Mouse (Mus musculus) heart, adult 9 months (tissue): ENCODE results near the gene Tcf7l2.

Source experiments
- DNase-seq, 2 experiments: peaks; one replicate each; pipeline ENCODE4 v3.0.0; 2022; ENCODE audit warnings: low spot score in 2 of 2

Gene Tcf7l2

GRCm38 (mm10) chr19:55758158-55758557, 16.5 kb downstream of the Tcf7l2 start:
- DNase-seq = no peak

DNA sequence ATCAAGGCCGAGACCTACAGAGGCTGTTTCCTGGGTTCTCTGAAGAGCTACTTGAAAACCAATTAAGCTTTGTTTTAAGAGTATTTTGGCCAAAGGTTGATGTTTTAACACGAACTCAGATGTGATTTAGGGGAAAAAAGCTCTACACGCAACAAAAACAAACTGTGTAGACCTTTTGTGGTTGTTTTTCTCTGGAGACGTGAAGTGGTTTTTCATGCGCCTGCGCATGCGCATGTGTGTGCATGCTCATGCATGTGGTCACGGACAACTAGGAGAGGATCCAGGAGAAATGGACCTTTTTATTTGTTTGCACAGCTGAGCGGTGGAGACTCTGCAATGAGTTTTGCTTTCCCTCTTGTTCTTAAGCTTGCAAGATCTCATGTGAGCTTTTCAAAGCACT, 17.4 kb downstream of the Tcf7l2 start:
- no peak for DNase-seq

- no peak for DNase-seq
Measured at GRCm38 (mm10) chr19:55761086-55761485, 19.5 kb downstream of the Tcf7l2 start.

GRCm38 (mm10) chr19:55762187-55762586, 20.6 kb downstream of the Tcf7l2 start:
- no peak for DNase-seq

DNA sequence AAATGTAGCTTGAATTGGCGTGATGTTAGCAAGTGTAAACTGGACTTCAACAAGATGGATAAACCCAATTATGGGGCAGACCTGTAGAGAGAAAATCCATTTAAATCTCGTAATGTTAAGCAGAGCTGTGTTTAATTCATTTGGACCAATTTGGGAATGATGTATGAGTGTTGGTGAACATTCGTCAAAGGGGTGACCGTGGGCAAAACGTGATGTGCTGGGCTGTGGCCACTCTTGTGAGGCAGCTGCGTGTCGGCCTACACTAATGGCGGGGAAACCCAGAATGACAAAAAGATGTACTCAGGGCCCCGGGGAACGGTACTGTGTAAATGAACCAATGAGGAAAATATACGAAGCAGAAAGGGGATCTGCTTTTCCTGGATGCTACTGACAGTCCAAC, 24.2 kb downstream of the Tcf7l2 start:
- no peak for DNase-seq

DNA sequence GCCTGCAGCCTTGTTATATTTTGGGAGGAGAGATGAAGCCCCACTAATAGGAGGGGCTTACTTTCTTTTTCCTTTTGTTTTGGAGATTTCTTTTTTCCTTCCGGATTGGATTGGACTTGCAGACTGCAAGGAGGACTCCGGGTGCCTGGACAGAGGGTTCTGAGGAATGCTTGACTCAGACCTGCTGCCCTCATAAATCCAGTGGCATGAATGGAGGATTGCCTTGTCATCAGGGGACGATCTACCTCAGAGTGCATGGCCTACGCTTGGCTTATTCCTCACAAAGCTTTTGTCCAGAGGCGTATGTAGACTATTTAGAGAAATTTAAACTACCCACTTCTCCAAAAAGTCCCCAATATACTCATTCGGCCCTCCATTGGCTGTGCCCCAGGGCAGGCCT, 25.5 kb downstream of the Tcf7l2 start:
- DNase-seq = no peak

DNA sequence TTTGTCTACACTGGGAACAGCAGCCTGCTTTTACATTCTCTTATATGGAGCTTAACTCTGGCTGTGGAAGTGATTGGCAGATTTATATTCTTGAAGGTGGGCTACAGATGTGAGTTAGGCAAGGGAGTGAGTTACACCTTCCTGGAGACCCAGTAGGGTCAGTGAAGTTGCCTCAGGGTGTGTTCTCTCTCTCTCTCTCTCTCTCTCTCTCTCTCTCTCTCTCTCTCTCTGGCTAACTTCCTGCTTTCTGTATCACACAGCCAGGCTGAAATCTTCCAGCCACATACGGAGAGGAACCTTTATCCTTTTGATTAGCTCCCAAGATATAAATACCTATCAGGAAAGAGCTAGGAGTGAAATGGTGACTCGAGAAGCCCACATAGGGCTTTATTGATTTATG, 26.0 kb downstream of the Tcf7l2 start:
- DNase-seq = no peak

GRCm38 (mm10) chr19:55768246-55768645, 26.6 kb downstream of the Tcf7l2 start:
- DNase-seq = no peak

GRCm38 (mm10) chr19:55768889-55769288, 27.3 kb downstream of the Tcf7l2 start:
- DNase-seq = no peak

GRCm38 (mm10) chr19:55774334-55774733, 32.7 kb downstream of the Tcf7l2 start:
- peak in 1 of 2 experiments; percentile 34 for DNase-seq

- DNase-seq = no peak
Measured at GRCm38 (mm10) chr19:55774824-55775223, 33.2 kb downstream of the Tcf7l2 start.

- no peak for DNase-seq
Measured at GRCm38 (mm10) chr19:55779871-55780270, 38.3 kb downstream of the Tcf7l2 start.

- DNase-seq = no peak
Measured at GRCm38 (mm10) chr19:55781087-55781486, 39.5 kb downstream of the Tcf7l2 start.

GRCm38 (mm10) chr19:55781681-55782080, 40.1 kb downstream of the Tcf7l2 start:
- peak in 1 of 2 experiments; percentile 43 for DNase-seq

DNA sequence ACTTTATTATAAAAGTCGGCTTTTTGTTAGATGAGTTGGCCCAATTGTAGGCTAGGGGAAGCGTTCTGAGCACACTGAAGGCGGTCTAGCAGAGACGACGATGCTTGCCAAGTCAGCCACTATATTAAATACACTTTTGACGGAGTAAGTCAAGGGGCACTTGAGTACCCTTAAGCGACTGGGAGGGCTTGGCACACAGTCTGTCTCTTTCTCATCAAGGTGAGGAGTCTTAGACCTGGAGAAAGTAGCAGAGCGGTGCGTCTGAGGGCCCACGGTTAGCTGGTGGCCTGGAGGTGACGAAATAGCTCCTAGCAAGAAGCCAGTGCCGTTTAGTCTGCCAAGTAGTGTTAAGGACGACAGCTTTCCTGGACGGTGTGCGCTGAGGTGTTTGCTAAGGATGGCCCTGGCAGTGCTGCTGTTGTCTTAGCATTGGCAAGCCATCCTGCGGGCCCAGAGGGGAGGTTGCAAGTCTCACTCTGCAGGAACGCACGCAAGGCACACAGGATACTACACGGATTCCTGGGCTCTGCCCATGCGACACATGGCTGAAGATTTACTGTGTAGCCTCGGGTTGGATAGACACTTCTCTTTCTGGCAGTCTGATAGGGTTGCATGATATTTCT, 43.3 kb downstream of the Tcf7l2 start:
- DNase-seq = no peak

DNA sequence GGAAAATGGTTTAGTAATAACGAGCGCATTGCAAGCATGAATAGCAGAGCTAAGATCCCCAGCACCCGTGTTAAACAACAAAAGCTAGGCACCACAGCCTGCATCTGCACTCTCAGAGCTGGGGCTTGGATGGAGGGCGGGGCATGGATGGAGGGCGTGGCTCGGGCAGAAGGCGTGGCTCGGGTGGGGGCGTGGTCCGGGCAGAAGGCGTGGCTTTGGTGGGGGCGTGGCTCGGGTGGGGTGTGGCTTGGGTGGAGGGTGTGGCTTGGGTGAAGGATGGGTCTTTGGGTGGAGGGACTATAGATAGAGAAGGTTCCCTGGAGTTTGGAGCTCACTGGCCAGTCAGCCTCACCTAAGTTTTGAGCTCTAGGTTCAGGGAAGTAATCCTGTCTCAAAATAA, 45.8 kb downstream of the Tcf7l2 start:
- DNase-seq = no peak

GRCm38 (mm10) chr19:55788285-55788904, 46.8 kb downstream of the Tcf7l2 start:
- DNase-seq = no peak

DNA sequence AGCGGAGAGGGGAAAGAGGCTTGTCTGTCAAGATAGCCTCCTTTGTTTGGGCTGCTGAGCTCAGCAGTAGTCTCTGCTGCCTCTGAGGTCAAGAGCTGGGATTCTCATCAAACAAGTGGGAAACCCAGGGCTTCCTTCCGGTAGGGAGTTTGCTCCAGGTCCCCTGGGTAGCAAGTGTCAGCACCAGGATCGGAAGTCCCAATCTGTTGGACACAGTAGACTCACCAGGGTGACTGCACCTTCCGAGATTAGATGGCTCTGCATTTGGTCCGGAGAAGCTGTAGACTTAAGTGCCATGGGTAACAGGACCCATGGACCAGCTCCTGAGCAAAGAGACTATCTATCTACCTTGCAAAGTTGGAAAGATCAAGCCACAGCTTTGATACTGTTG, 47.3 kb downstream of the Tcf7l2 start:
- DNase-seq = no peak

DNA sequence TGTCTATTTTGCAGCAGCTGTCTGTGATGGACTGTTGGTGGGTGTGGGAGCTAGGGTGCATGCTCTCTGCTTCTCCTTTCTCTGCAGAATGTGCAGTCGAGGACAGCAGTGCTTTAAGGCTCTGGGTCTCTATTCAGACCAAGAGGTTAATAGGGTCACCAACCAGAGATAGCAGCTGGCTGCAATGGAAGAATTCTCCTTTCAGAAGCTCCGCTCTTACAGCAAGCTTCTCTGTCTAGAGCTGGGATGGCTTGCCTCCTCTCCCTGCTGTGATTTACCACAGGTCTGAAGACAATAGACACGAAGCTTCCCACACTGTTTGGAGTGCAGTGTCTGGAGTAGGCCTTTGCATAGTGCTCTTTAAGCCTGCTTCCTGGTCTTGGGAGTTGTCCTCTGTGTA, 48.2 kb downstream of the Tcf7l2 start:
- DNase-seq = no peak

GRCm38 (mm10) chr19:55791293-55791692, 49.7 kb downstream of the Tcf7l2 start:
- DNase-seq = peak; percentile 50 to 64

DNA sequence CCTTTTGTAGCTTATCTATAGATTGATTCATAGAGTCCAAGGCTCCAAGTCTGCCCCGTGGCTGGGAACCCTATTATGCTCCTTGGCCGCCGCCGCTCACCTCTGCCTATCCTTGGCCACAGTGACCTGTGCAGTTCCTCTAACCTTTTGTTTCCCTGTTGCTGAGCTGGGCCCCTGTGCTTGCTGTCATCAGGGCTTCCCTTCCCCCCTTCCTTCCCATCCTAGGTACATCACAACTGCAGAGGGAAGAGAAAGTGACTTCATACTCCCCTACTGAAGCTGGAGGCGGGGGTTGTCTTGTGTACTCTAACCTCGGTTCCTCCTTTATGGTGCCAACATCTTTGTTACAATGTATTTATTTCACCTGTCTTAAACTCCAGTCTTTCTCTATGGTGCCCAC, 50.3 kb downstream of the Tcf7l2 start:
- no peak for DNase-seq

GRCm38 (mm10) chr19:55792571-55792970, 51.0 kb downstream of the Tcf7l2 start:
- no peak for DNase-seq

- DNase-seq = no peak
Measured at GRCm38 (mm10) chr19:55793029-55793428, 51.4 kb downstream of the Tcf7l2 start.
